Mouse (Mus musculus): ENCODE data around the gene Rec114. TPM values are rescaled to one million over a fixed set of nuclear protein-coding genes. Genes with fewer than 3 reads are reported as not detected.

The Rec114 gene
- total and polyA plus RNA-seq, 3 experiments = 111 to 135 TPM; not detected in 1

DNA sequence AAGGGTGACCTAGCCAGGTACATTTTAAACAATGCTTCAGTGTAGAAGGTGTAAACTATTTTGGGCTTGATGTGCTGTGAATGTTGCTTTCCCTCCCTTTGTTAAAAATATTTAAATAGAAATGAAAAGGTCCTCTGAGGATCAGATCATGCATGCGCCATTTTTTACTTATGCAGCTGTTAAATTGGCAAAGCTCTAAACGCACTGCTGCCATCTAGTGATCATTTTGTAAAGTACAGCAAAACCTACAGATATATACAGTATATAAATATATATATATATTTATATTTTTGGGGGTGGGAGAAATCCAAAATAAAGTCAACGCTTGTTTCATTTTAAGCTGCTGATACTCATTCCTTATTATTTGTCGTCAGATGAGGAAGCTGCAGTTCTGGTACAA lies 91.8 kb downstream of the Rec114 start:
- H3K4me3 ChIP-seq (ENCODE audit: control insufficient read depth in 1 of 2, insufficient read depth in 1 of 2, low read depth in 2 of 2, low read length in 2 of 2) = no peak overlapping the region
- no peak overlapping the region for H3K9ac ChIP-seq (ENCODE audit: control insufficient read depth, low read depth, low read length, poor library complexity, severe bottlenecking)
- DNase-seq (ENCODE audit: low read depth, low spot score) = peak; percentile 77
- H3K4me1 ChIP-seq (ENCODE audit: control insufficient read depth in 1 of 2, insufficient read depth in 2 of 2, low read length in 2 of 2) = peaks cover 4 to 18% of the 10 kb centered on the region in 2 experiments
- TF ChIP-seq TCF12 (IDR thresholded peaks at IDR 0.05; ENCODE audit: low read depth, low read length) = no peak
- no peak for TF ChIP-seq NRF1 (IDR thresholded peaks at IDR 0.05; ENCODE audit: insufficient read depth, low read depth, low read length, poor library complexity, severe bottlenecking)
- TF ChIP-seq SMC3 (IDR thresholded peaks at IDR 0.05; ENCODE audit: low read depth, low read length) = peak; percentile 31; the same call in 1 of the 2 replicates
- TF ChIP-seq MEF2A (IDR thresholded peaks at IDR 0.05; ENCODE audit: extremely low read depth, insufficient replicate concordance, low read depth, low read length, poor library complexity, severe bottlenecking) = no peak
- TF ChIP-seq TBP (IDR thresholded peaks at IDR 0.05; ENCODE audit: low read depth, low read length) = no peak
- TF ChIP-seq NELFE (IDR thresholded peaks at IDR 0.05; ENCODE audit: low read depth, low read length) = no peak
- TF ChIP-seq POLR2A (IDR thresholded peaks at IDR 0.05; ENCODE audit: control insufficient read depth in 1 of 2, insufficient read depth in 1 of 2, low read depth in 1 of 2, low read length in 2 of 2, poor library complexity in 1 of 2) = no peak
- TF ChIP-seq POLR2AphosphoS2 (IDR thresholded peaks at IDR 0.05; ENCODE audit: low read length) = no peak
- no peak for TF ChIP-seq GATA1 (IDR thresholded peaks at IDR 0.05; ENCODE audit: low read depth, low read length)
- no peak for TF ChIP-seq UBTF (IDR thresholded peaks at IDR 0.05; ENCODE audit: borderline replicate concordance, insufficient read depth, low read depth, low read length)
- TF ChIP-seq CTCF (IDR thresholded peaks at IDR 0.05 in 2 of 3, conservative IDR thresholded peaks at IDR 0.05 in 1 of 3; ENCODE audit: control insufficient read depth in 1 of 3, insufficient read depth in 1 of 3, low read depth in 2 of 3, low read length in 3 of 3, poor library complexity in 1 of 3, severe bottlenecking in 1 of 3) = peak in 2 of 3 experiments; percentile 37 to 55; a peak in 3 of 6 replicates
- TF ChIP-seq MAZ (IDR thresholded peaks at IDR 0.05; ENCODE audit: low read depth, low read length) = no peak
- TF ChIP-seq JUND (IDR thresholded peaks at IDR 0.05; ENCODE audit: low read depth, low read length) = no peak
- no peak for TF ChIP-seq CHD2 (IDR thresholded peaks at IDR 0.05; ENCODE audit: low read length)
- no peak for TF ChIP-seq MAX (IDR thresholded peaks at IDR 0.05; ENCODE audit: low read length)
- no peak for TF ChIP-seq MAFK (IDR thresholded peaks at IDR 0.05; ENCODE audit: borderline replicate concordance, low read depth, low read length)
- peak; percentile 60 for TF ChIP-seq RAD21 (IDR thresholded peaks at IDR 0.05; ENCODE audit: low read depth, low read length)
- TF ChIP-seq E2F4 (IDR thresholded peaks at IDR 0.05; ENCODE audit: borderline replicate concordance, low read depth, low read length) = no peak
- TF ChIP-seq CHD1 (IDR thresholded peaks at IDR 0.05; ENCODE audit: low read depth, low read length) = no peak
- TF ChIP-seq ZC3H11A (IDR thresholded peaks at IDR 0.05; ENCODE audit: low read depth, low read length) = peak; percentile 25; the same call in 1 of the 2 replicates
- no peak for TF ChIP-seq MYC (IDR thresholded peaks at IDR 0.05; ENCODE audit: low read depth, low read length)
- no peak for TF ChIP-seq ZMIZ1 (IDR thresholded peaks at IDR 0.05; ENCODE audit: low read depth, low read length)
- TF ChIP-seq ZNF384 (IDR thresholded peaks at IDR 0.05; ENCODE audit: low read depth, low read length) = no peak
- no peak for TF ChIP-seq RCOR1 (IDR thresholded peaks at IDR 0.05; ENCODE audit: low read depth, low read length)
- H3K79me2 ChIP-seq (ENCODE audit: control insufficient read depth, insufficient read depth, low read length, poor library complexity) = no peaks in the 10 kb centered on the region
- H3K36me3 ChIP-seq (ENCODE audit: control insufficient read depth in 1 of 2, insufficient read depth in 2 of 2, low read length in 2 of 2) = peaks cover 21 to 33% of the 10 kb centered on the region in 2 experiments
- no peaks in the 10 kb centered on the region for H3K9me3 ChIP-seq (replicated peaks; ENCODE audit: insufficient read depth, low read length)
- H3K27me3 ChIP-seq (ENCODE audit: control insufficient read depth in 1 of 2, insufficient read depth in 2 of 2, low read length in 2 of 2) = no peaks in the 10 kb centered on the region
- H3K27ac ChIP-seq (ENCODE audit: control insufficient read depth, low read depth, low read length) = no peak overlapping the region

All from MEL (cell line).